Mouse (Mus musculus) forebrain, embryonic 13.5 days (tissue): ENCODE results near the gene Tmem92. TPM values are rescaled to one million over a fixed set of nuclear protein-coding genes. Genes with fewer than 3 reads are reported as not detected.

ENCODE experiments used
- ATAC-seq: fragments of 200-750 bp; cut with Nextera tagmentation; 2 replicates; pipeline ENCODE4 v1.8.0; 2017
- H3K27ac ChIP-seq: fragments of 300-500 bp; sonication (generic); 2 replicates; pipeline ENCODE4 v1.5.1; 2015; ENCODE audit warnings: inconsistent platforms, mild to moderate bottlenecking, moderate library complexity
- H3K27me3 ChIP-seq: fragments of 300-500 bp; sonication (generic); 2 replicates; pipeline ENCODE4 v1.6.1; 2015; ENCODE audit warnings: mild to moderate bottlenecking, inconsistent platforms
- H3K36me3 ChIP-seq: fragments of 300-500 bp; sonication (generic); 2 replicates; pipeline ENCODE4 v1.6.1; 2015; ENCODE audit warnings: mild to moderate bottlenecking, inconsistent platforms; ENCODE audit not compliant: poor library complexity, severe bottlenecking
- H3K4me1 ChIP-seq: fragments of 300-500 bp; sonication (generic); 2 replicates; pipeline ENCODE4 v1.6.1; 2015; ENCODE audit warnings: inconsistent platforms
- H3K4me2 ChIP-seq: fragments of 300-500 bp; sonication (generic); 2 replicates; pipeline ENCODE4 v1.6.1; 2015; ENCODE audit warnings: inconsistent platforms, mild to moderate bottlenecking, moderate library complexity
- H3K4me3 ChIP-seq: fragments of 300-500 bp; sonication (generic); 2 replicates; pipeline ENCODE4 v1.5.1; 2015; ENCODE audit warnings: mild to moderate bottlenecking, inconsistent platforms
- H3K9ac ChIP-seq: fragments of 300-500 bp; sonication (generic); 2 replicates; pipeline ENCODE4 v1.6.1; 2015; ENCODE audit warnings: mild to moderate bottlenecking, inconsistent platforms
- H3K9me3 ChIP-seq: fragments of 300-500 bp; sonication (generic); replicated peaks from 2 replicates; pipeline ENCODE4 v1.6.1; 2016; ENCODE audit warnings: inconsistent platforms
- WGBS: fragments of 180-500 bp; shearing (Covaris S2); methylation state at CpG from one replicate; pipeline ENCODE4 v1.1.7; 2015; 5-methylcytosine and 5-hydroxymethylcytosine counted together
- polyA plus RNA-seq: library from polyadenylated mRNA; unstranded; fragments of >200 nt; fragmentation: Nextera tagmentation; extraction: Ambion mirVana; gene quantifications from 2 replicates; pipeline ENCODE4 v1.2.1, GENCODE M21; 2015

The Tmem92 gene
- polyA plus RNA-seq, 1 experiment from 2014 or later = not detected

GRCm38 (mm10) chr11:94760799-94761198, 21.7 kb downstream of the Tmem92 start:
- ATAC-seq = no peak
- WGBS = 79% methylated on average over 7 of the region's 7 CpGs
- H3K4me3 ChIP-seq = no peak overlapping the region
- H3K9ac ChIP-seq = no peak overlapping the region
- H3K36me3 ChIP-seq = no peaks in the 10 kb centered on the region
- H3K9me3 ChIP-seq = no peaks in the 10 kb centered on the region
- no peak overlapping the region for H3K4me2 ChIP-seq
- no peak overlapping the region for H3K27ac ChIP-seq
- no peaks in the 10 kb centered on the region for H3K27me3 ChIP-seq
- no peaks in the 10 kb centered on the region for H3K4me1 ChIP-seq

GRCm38 (mm10) chr11:94760364-94760763, 22.1 kb downstream of the Tmem92 start:
- Histone ChIP-seq H3K27ac (no peak overlapping the region), H3K9ac (no peak overlapping the region), H3K4me1 (no peaks in the 10 kb centered on the region), H3K27me3 (no peaks in the 10 kb centered on the region), H3K9me3 (no peaks in the 10 kb centered on the region), H3K36me3 (no peaks in the 10 kb centered on the region), H3K4me2 (no peak overlapping the region), H3K4me3 (no peak overlapping the region)
- WGBS = 93% methylated on average over 3 of the region's 3 CpGs
- ATAC-seq = no peak

GRCm38 (mm10) chr11:94759916-94760315, 22.6 kb downstream of the Tmem92 start:
- Histone ChIP-seq H3K9me3 (no peaks in the 10 kb centered on the region), H3K27me3 (no peaks in the 10 kb centered on the region), H3K9ac (no peak overlapping the region), H3K4me2 (no peak overlapping the region), H3K4me1 (no peaks in the 10 kb centered on the region), H3K36me3 (no peaks in the 10 kb centered on the region), H3K4me3 (no peak overlapping the region), H3K27ac (no peak overlapping the region)
- 90% methylated on average over 6 of the region's 6 CpGs for WGBS
- ATAC-seq = no peak

GRCm38 (mm10) chr11:94752946-94753713, 29.4 kb downstream of the Tmem92 start:
- ATAC-seq = no peak
- H3K4me3 ChIP-seq = no peak overlapping the region
- no peaks in the 10 kb centered on the region for H3K9me3 ChIP-seq
- H3K36me3 ChIP-seq = no peaks in the 10 kb centered on the region
- no peak overlapping the region for H3K27ac ChIP-seq
- no peak overlapping the region for H3K4me2 ChIP-seq
- H3K4me1 ChIP-seq = no peaks in the 10 kb centered on the region
- no peak overlapping the region for H3K9ac ChIP-seq
- no peaks in the 10 kb centered on the region for H3K27me3 ChIP-seq
- WGBS = 67% methylated on average over 2 of the region's 2 CpGs

GRCm38 (mm10) chr11:94741732-94742272, 40.7 kb downstream of the Tmem92 start, which contains the start of gene Cdc34b:
TSS of gene Cdc34b (plus strand) at chr11:94741782.
- Histone ChIP-seq H3K27me3 (no peaks in the 10 kb centered on the region), H3K27ac (no peak within 1 kb of the TSS), H3K9ac (no peak within 1 kb of the TSS), H3K4me2 (no peak within 1 kb of the TSS), H3K4me3 (no peak within 1 kb of the TSS), H3K9me3 (no peaks in the 10 kb centered on the region), H3K36me3 (no peaks in the 10 kb centered on the region), H3K4me1 (no peaks in the 10 kb centered on the region)
- no peak for ATAC-seq
- WGBS = 84% methylated on average over 29 of the region's 29 CpGs

GRCm38 (mm10) chr11:94735746-94736145, 46.8 kb downstream of the Tmem92 start:
- no peak overlapping the region for H3K27ac ChIP-seq
- H3K27me3 ChIP-seq = no peaks in the 10 kb centered on the region
- H3K9ac ChIP-seq = no peak overlapping the region
- H3K36me3 ChIP-seq = no peaks in the 10 kb centered on the region
- WGBS = 75% methylated on average over 2 of the region's 2 CpGs
- H3K4me3 ChIP-seq = no peak overlapping the region
- no peak overlapping the region for H3K4me2 ChIP-seq
- H3K4me1 ChIP-seq = no peaks in the 10 kb centered on the region
- ATAC-seq = no peak
- H3K9me3 ChIP-seq = no peaks in the 10 kb centered on the region

- 50% methylated on average over 8 of the region's 8 CpGs for WGBS
- Histone ChIP-seq H3K9me3 (no peaks in the 10 kb centered on the region), H3K4me3 (no peak overlapping the region), H3K4me1 (no peaks in the 10 kb centered on the region), H3K4me2 (no peak overlapping the region), H3K27me3 (no peaks in the 10 kb centered on the region), H3K27ac (no peak overlapping the region), H3K9ac (no peak overlapping the region), H3K36me3 (no peaks in the 10 kb centered on the region)
- no peak for ATAC-seq
Measured at GRCm38 (mm10) chr11:94732773-94733172, 49.7 kb downstream of the Tmem92 start.

- 92% methylated on average over 12 of the region's 12 CpGs for WGBS
- H3K4me2 ChIP-seq = no peak overlapping the region
- H3K4me3 ChIP-seq = no peak overlapping the region
- H3K36me3 ChIP-seq = no peaks in the 10 kb centered on the region
- no peaks in the 10 kb centered on the region for H3K9me3 ChIP-seq
- no peak overlapping the region for H3K9ac ChIP-seq
- no peak for ATAC-seq
- no peaks in the 10 kb centered on the region for H3K27me3 ChIP-seq
- H3K27ac ChIP-seq = no peak overlapping the region
- no peaks in the 10 kb centered on the region for H3K4me1 ChIP-seq
Measured at GRCm38 (mm10) chr11:94731229-94731628, 51.3 kb downstream of the Tmem92 start.

- Histone ChIP-seq H3K27me3 (no peaks in the 10 kb centered on the region), H3K4me2 (no peak overlapping the region), H3K4me3 (no peak overlapping the region), H3K27ac (no peak overlapping the region), H3K9ac (no peak overlapping the region), H3K4me1 (no peaks in the 10 kb centered on the region), H3K36me3 (no peaks in the 10 kb centered on the region), H3K9me3 (no peaks in the 10 kb centered on the region)
- 38% methylated on average over 5 of the region's 5 CpGs for WGBS
- no peak for ATAC-seq
Measured at GRCm38 (mm10) chr11:94730261-94730660, 52.2 kb downstream of the Tmem92 start.

GRCm38 (mm10) chr11:94729565-94729964, 52.9 kb downstream of the Tmem92 start:
- H3K36me3 ChIP-seq = no peaks in the 10 kb centered on the region
- no peaks in the 10 kb centered on the region for H3K9me3 ChIP-seq
- ATAC-seq = no peak
- no peaks in the 10 kb centered on the region for H3K4me1 ChIP-seq
- no peak overlapping the region for H3K4me2 ChIP-seq
- H3K4me3 ChIP-seq = no peak overlapping the region
- no peak overlapping the region for H3K9ac ChIP-seq
- WGBS = 29% methylated on average over 4 of the region's 4 CpGs
- no peak overlapping the region for H3K27ac ChIP-seq
- H3K27me3 ChIP-seq = no peaks in the 10 kb centered on the region

- WGBS = 82% methylated on average over 3 of the region's 3 CpGs
Measured at GRCm38 (mm10) chr11:94728545-94728944, 54.0 kb downstream of the Tmem92 start.

GRCm38 (mm10) chr11:94727306-94727705, 55.2 kb downstream of the Tmem92 start:
- no peaks in the 10 kb centered on the region for H3K27me3 ChIP-seq
- H3K9me3 ChIP-seq = no peaks in the 10 kb centered on the region
- no peaks in the 10 kb centered on the region for H3K4me1 ChIP-seq
- H3K4me3 ChIP-seq = no peak overlapping the region
- H3K36me3 ChIP-seq = no peaks in the 10 kb centered on the region
- WGBS = 91% methylated on average over 3 of the region's 3 CpGs
- no peak for ATAC-seq
- no peak overlapping the region for H3K9ac ChIP-seq
- no peak overlapping the region for H3K4me2 ChIP-seq
- no peak overlapping the region for H3K27ac ChIP-seq

More at GRCm38 (mm10) chr11:94728545-94728944, 54.0 kb downstream of the Tmem92 start:
- Histone ChIP-seq H3K4me3 (no peak overlapping the region), H3K9me3 (no peaks in the 10 kb centered on the region), H3K9ac (no peak overlapping the region), H3K36me3 (no peaks in the 10 kb centered on the region), H3K27me3 (no peaks in the 10 kb centered on the region), H3K27ac (no peak overlapping the region), H3K4me2 (no peak overlapping the region), H3K4me1 (no peaks in the 10 kb centered on the region)
- no peak for ATAC-seq
